Mouse (Mus musculus): ENCODE measurements around the gene Rabggta. TPM values are rescaled to one million over a fixed set of nuclear protein-coding genes. Genes with fewer than 3 reads are reported as not detected.
"Not testable (repeated sequence)": the region's sequence is repeated elsewhere in the genome, so short reads cannot be mapped to it uniquely, and the experiment has no call there.

The Rabggta gene
- 25.1 and 29.4 TPM in 2 replicates for polyA plus RNA-seq (2016; fragmentation: Nextera tagmentation; extraction: Ambion mirVana)

- Histone ChIP-seq H3K4me1 (peaks cover 16% of the 10 kb centered on the region), H3K9me3 (no peaks in the 10 kb centered on the region), H3K36me3 (peaks cover 36% of the 10 kb centered on the region), H3K4me3 (peak within 1 kb of the TSS; percentile 88), H3K27ac (peak within 1 kb of the TSS; percentile 95), H3K27me3 (ENCODE audit: insufficient read depth, poor library complexity, severe bottlenecking) (no peaks in the 10 kb centered on the region)
- peak; percentile 97 for DNase-seq (ENCODE audit: low spot score)
- under 1% methylated on average over 50 of the region's 50 CpGs for WGBS
Measured at GRCm38 (mm10) chr14:55721700-55722437, at the start of gene Rabggta. Gene Rabggta (minus strand): TSS chr14:55722263.

- DNase-seq (ENCODE audit: low spot score): no peak
- WGBS: 62% methylated on average over 16 of the region's 16 CpGs
- Histone ChIP-seq H3K36me3 (peaks cover 15% of the 10 kb centered on the region; the same call in 1 of the 2 replicates), H3K27ac (no peak overlapping the region), H3K27me3 (ENCODE audit: insufficient read depth, poor library complexity, severe bottlenecking) (peaks cover 75% of the 10 kb centered on the region), H3K4me1 (peaks cover 33% of the 10 kb centered on the region), H3K9me3 (no peaks in the 10 kb centered on the region), H3K4me3 (no peak overlapping the region)
Measured at GRCm38 (mm10) chr14:55769087-55769703, 47.1 kb upstream of the Rabggta start.

- H3K9me3 ChIP-seq: no peaks in the 10 kb centered on the region
- no peak for DNase-seq (ENCODE audit: low spot score)
- H3K4me1 ChIP-seq: peaks cover 34% of the 10 kb centered on the region
- peaks cover 15% of the 10 kb centered on the region; the same call in 1 of the 2 replicates for H3K36me3 ChIP-seq
- no peak overlapping the region for H3K27ac ChIP-seq
- peaks cover 72% of the 10 kb centered on the region for H3K27me3 ChIP-seq (ENCODE audit: insufficient read depth, poor library complexity, severe bottlenecking)
- no peak overlapping the region for H3K4me3 ChIP-seq
- WGBS: 79% methylated on average over 6 of the region's 6 CpGs
Measured at GRCm38 (mm10) chr14:55768555-55768954, 46.5 kb upstream of the Rabggta start.

- Histone ChIP-seq H3K4me3 (peak overlapping the region; percentile 60), H3K4me1 (peaks cover 42% of the 10 kb centered on the region), H3K27me3 (ENCODE audit: insufficient read depth, poor library complexity, severe bottlenecking) (peaks cover 74% of the 10 kb centered on the region), H3K36me3 (peaks cover 13% of the 10 kb centered on the region; the same call in 1 of the 2 replicates), H3K27ac (peak overlapping the region; percentile 77), H3K9me3 (no peaks in the 10 kb centered on the region)
- no peak for DNase-seq (ENCODE audit: low spot score)
- WGBS: 13% methylated on average over 52 of the region's 52 CpGs
Measured at GRCm38 (mm10) chr14:55767519-55768414, 45.7 kb upstream of the Rabggta start.

GRCm38 (mm10) chr14:55765696-55766095 is 43.6 kb upstream of the Rabggta start, which contains the start of gene Ltb4r1:
Gene Ltb4r1 (plus strand): TSS chr14:55765962.
- DNase-seq (ENCODE audit: low spot score): no peak
- peaks cover 88% of the 10 kb centered on the region for H3K27me3 ChIP-seq (ENCODE audit: insufficient read depth, poor library complexity, severe bottlenecking)
- H3K4me1 ChIP-seq: peaks cover 60% of the 10 kb centered on the region
- no peak within 1 kb of the TSS for H3K27ac ChIP-seq
- no peak within 1 kb of the TSS for H3K4me3 ChIP-seq
- 70% methylated on average over 4 of the region's 4 CpGs for WGBS
- H3K9me3 ChIP-seq: no peaks in the 10 kb centered on the region
- peaks cover 9% of the 10 kb centered on the region; the same call in 1 of the 2 replicates for H3K36me3 ChIP-seq

GRCm38 (mm10) chr14:55763166-55763565 is 41.1 kb upstream of the Rabggta start:
- H3K4me3 ChIP-seq: no peak overlapping the region
- peak overlapping the region; percentile 42; the same call in 1 of the 2 replicates for H3K27ac ChIP-seq
- no peaks in the 10 kb centered on the region for H3K36me3 ChIP-seq
- peaks cover 74% of the 10 kb centered on the region for H3K27me3 ChIP-seq (ENCODE audit: insufficient read depth, poor library complexity, severe bottlenecking)
- 28% methylated on average over 7 of the region's 7 CpGs for WGBS
- DNase-seq (ENCODE audit: low spot score): no peak
- no peaks in the 10 kb centered on the region for H3K9me3 ChIP-seq
- H3K4me1 ChIP-seq: peaks cover 53% of the 10 kb centered on the region

GRCm38 (mm10) chr14:55762001-55762821 is 40.1 kb upstream of the Rabggta start:
- WGBS: 1% methylated on average over 77 of the region's 77 CpGs
- Histone ChIP-seq H3K4me3 (peak overlapping the region; percentile 72), H3K4me1 (peaks cover 52% of the 10 kb centered on the region), H3K27ac (peak overlapping the region; percentile 90), H3K9me3 (no peaks in the 10 kb centered on the region), H3K27me3 (ENCODE audit: insufficient read depth, poor library complexity, severe bottlenecking) (peaks cover 65% of the 10 kb centered on the region), H3K36me3 (no peaks in the 10 kb centered on the region)
- DNase-seq (ENCODE audit: low spot score): no peak

GRCm38 (mm10) chr14:55761163-55761562 is 39.1 kb upstream of the Rabggta start, which contains the start of gene Ltb4r2:
Gene Ltb4r2 (plus strand): TSS chr14:55761428.
- 55% methylated on average over 6 of the region's 6 CpGs for WGBS
- Histone ChIP-seq H3K9me3 (no peaks in the 10 kb centered on the region), H3K4me1 (peaks cover 50% of the 10 kb centered on the region), H3K27me3 (ENCODE audit: insufficient read depth, poor library complexity, severe bottlenecking) (peaks cover 54% of the 10 kb centered on the region), H3K27ac (peak within 1 kb of the TSS; percentile 90), H3K4me3 (peak within 1 kb of the TSS; percentile 72), H3K36me3 (peaks cover 7% of the 10 kb centered on the region; the same call in 1 of the 2 replicates)
- no peak for DNase-seq (ENCODE audit: low spot score)

- 3% methylated on average over 6 of the region's 6 CpGs for WGBS
- Histone ChIP-seq H3K4me3 (peak overlapping the region; percentile 23; the same call in 1 of the 2 replicates), H3K27me3 (ENCODE audit: insufficient read depth, poor library complexity, severe bottlenecking) (peaks cover 44% of the 10 kb centered on the region), H3K4me1 (peaks cover 50% of the 10 kb centered on the region), H3K36me3 (peaks cover 17% of the 10 kb centered on the region)
- H3K9me3 ChIP-seq, H3K27ac ChIP-seq: not testable (repeated sequence)
- peak; percentile 92 for DNase-seq (ENCODE audit: low spot score)
Measured at GRCm38 (mm10) chr14:55760156-55760555, 38.1 kb upstream of the Rabggta start.

GRCm38 (mm10) chr14:55758363-55758784 is 36.3 kb upstream of the Rabggta start, which contains the start of gene Cideb:
Gene Cideb (minus strand): TSS chr14:55758458.
- DNase-seq (ENCODE audit: low spot score): no peak
- peaks cover 35% of the 10 kb centered on the region for H3K36me3 ChIP-seq
- H3K4me3 ChIP-seq: peak within 1 kb of the TSS; percentile 30
- peak within 1 kb of the TSS; percentile 65 for H3K27ac ChIP-seq
- H3K27me3 ChIP-seq (ENCODE audit: insufficient read depth, poor library complexity, severe bottlenecking): peaks cover 32% of the 10 kb centered on the region
- H3K9me3 ChIP-seq: no peaks in the 10 kb centered on the region
- WGBS: 14% methylated on average over 8 of the region's 8 CpGs
- peaks cover 42% of the 10 kb centered on the region for H3K4me1 ChIP-seq

- peaks cover 24% of the 10 kb centered on the region for H3K27me3 ChIP-seq (ENCODE audit: insufficient read depth, poor library complexity, severe bottlenecking)
- 34% methylated on average over 6 of the region's 6 CpGs for whole genome bisulfite sequencing
- peaks cover 34% of the 10 kb centered on the region for H3K4me1 ChIP-seq
- H3K9me3 ChIP-seq: no peaks in the 10 kb centered on the region
- H3K36me3 ChIP-seq: peaks cover 43% of the 10 kb centered on the region
- H3K4me3 ChIP-seq: peak overlapping the region; percentile 30
- no peak for DNase-seq (ENCODE audit: low spot score)
- H3K27ac ChIP-seq: no peak overlapping the region
Measured at GRCm38 (mm10) chr14:55757566-55757965, 35.5 kb upstream of the Rabggta start.
